Mouse (Mus musculus) right cerebral cortex, postnatal 36 days (tissue): ENCODE measurements around the gene Adgrl3.

ENCODE experiments used
- DNase-seq, 2 experiments: peaks; one replicate each; pipeline ENCODE4 v3.0.0; 2022; ENCODE audit warnings: low spot score in 2 of 2, mixed read lengths in 1 of 2

Adgrl3 gene

GRCm38 (mm10) chr5:81073875-81074274 is 53.9 kb downstream of the Adgrl3 start:
- DNase-seq: no peak

GRCm38 (mm10) chr5:81076377-81076776 is 56.4 kb downstream of the Adgrl3 start:
- no peak for DNase-seq

- DNase-seq: no peak
Observed at GRCm38 (mm10) chr5:81077031-81077430, 57.1 kb downstream of the Adgrl3 start.

- no peak for DNase-seq
Observed at GRCm38 (mm10) chr5:81077990-81078389, 58.1 kb downstream of the Adgrl3 start.

GRCm38 (mm10) chr5:81083698-81084360 is 63.9 kb downstream of the Adgrl3 start:
- DNase-seq: no peak

GRCm38 (mm10) chr5:81085152-81085551 is 65.2 kb downstream of the Adgrl3 start:
- DNase-seq: no peak

- DNase-seq: no peak
Observed at GRCm38 (mm10) chr5:81088667-81089066, 68.7 kb downstream of the Adgrl3 start.

GRCm38 (mm10) chr5:81094618-81095017 is 74.7 kb downstream of the Adgrl3 start:
- DNase-seq: no peak

- DNase-seq: no peak
Observed at GRCm38 (mm10) chr5:81097131-81097530, 77.2 kb downstream of the Adgrl3 start.

- DNase-seq: no peak
Observed at GRCm38 (mm10) chr5:81107431-81107830, 87.5 kb downstream of the Adgrl3 start.

- DNase-seq: no peak
Observed at GRCm38 (mm10) chr5:81124483-81124882, 104.5 kb downstream of the Adgrl3 start.

- DNase-seq: no peak
Observed at GRCm38 (mm10) chr5:81127639-81128038, 107.7 kb downstream of the Adgrl3 start.

GRCm38 (mm10) chr5:81136394-81136793 is 116.5 kb downstream of the Adgrl3 start:
- DNase-seq: no peak

- no peak for DNase-seq
Observed at GRCm38 (mm10) chr5:81155791-81156190, 135.9 kb downstream of the Adgrl3 start.

- no peak for DNase-seq
Observed at GRCm38 (mm10) chr5:81156281-81156680, 136.3 kb downstream of the Adgrl3 start.

- no peak for DNase-seq
Observed at GRCm38 (mm10) chr5:81156796-81157195, 136.9 kb downstream of the Adgrl3 start.

- no peak for DNase-seq
Observed at GRCm38 (mm10) chr5:81159013-81159412, 139.1 kb downstream of the Adgrl3 start.

- no peak for DNase-seq
Observed at GRCm38 (mm10) chr5:81160431-81160830, 140.5 kb downstream of the Adgrl3 start.

GRCm38 (mm10) chr5:81188871-81189485 is 169.0 kb downstream of the Adgrl3 start:
- no peak for DNase-seq

GRCm38 (mm10) chr5:81200354-81200753 is 180.4 kb downstream of the Adgrl3 start:
- no peak for DNase-seq

- DNase-seq: no peak
Observed at GRCm38 (mm10) chr5:81201885-81202284, 181.9 kb downstream of the Adgrl3 start.

- no peak for DNase-seq
Observed at GRCm38 (mm10) chr5:81218500-81219057, 198.6 kb downstream of the Adgrl3 start.

- no peak for DNase-seq
Observed at GRCm38 (mm10) chr5:81224465-81224864, 204.5 kb downstream of the Adgrl3 start.
